In the genomic region with DNA sequence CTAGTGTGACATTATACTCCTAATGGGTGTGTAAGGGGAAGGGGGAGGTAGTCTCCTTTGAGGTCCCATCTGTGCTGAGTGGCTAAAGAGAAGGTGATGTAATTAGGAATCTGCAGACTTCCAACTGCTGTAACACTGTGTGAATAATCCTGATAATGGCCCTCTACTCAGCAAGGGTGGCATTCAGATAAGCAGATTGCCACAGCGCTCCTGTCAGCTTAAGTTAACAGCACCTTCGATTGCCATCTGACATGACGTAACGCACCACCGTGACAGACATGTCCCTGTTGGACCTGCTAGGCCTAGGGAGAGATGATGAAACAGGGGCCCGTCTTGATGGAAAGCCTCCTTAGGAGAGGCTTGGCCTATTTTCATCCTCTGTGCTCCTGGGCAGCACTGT, we compare ENCODE assay signal across 16 mouse cellular contexts. TPM values are rescaled to one million over a fixed set of nuclear protein-coding genes. Genes with fewer than 3 reads are reported as not detected.
DNase-seq lines count a peak whose midpoint lies in the region; ATAC-seq lines count a peak whose summit lies in the region.
"Had no signal": no experiment of that assay in that cellular context is flagged by ENCODE, and none has a peak within 500 bp of the region (broad histone marks: within the 10 kb centered on the region; RNA-seq: fewer than 3 reads in every experiment).

No protein-coding gene starts in this region.

- 0 out of 2 replicates have a peak overlapping the region, but pooled peaks have one; percentile 15 for H3K9ac ChIP-seq in hindbrain, embryonic 13.5 days
- H3K9ac ChIP-seq in hindbrain, embryonic 16.5 days (ENCODE audit: low read depth, low read length), result no peak overlapping the region
- peak overlapping the region; percentile 52; the same call in 1 of the 2 replicates for H3K9ac ChIP-seq in liver, embryonic 12.5 days
- H3K9ac ChIP-seq in stomach, embryonic 14.5 days (replicated peaks; ENCODE audit: low read depth, low read length), result no peak overlapping the region

- H3K4me1 ChIP-seq in hindbrain, embryonic 13.5 days (replicated peaks), result peaks cover 12% of the 10 kb centered on the region
- H3K4me1 ChIP-seq in hindbrain, embryonic 16.5 days (ENCODE audit: control insufficient read depth, insufficient read depth, low read depth, low read length), result peaks cover 7% of the 10 kb centered on the region
- peaks cover 52% of the 10 kb centered on the region for H3K4me1 ChIP-seq in liver, embryonic 12.5 days
- H3K4me1 ChIP-seq in stomach, embryonic 14.5 days (ENCODE audit: control insufficient read depth, insufficient read depth, low read length), result peaks cover 6% of the 10 kb centered on the region; the same call in 1 of the 2 replicates

- ATAC-seq in hindbrain, embryonic 13.5 days (ENCODE audit: low FRiP score), result no peak
- ATAC-seq in hindbrain, embryonic 16.5 days, result no peak
- peak; percentile 94 for ATAC-seq in liver, embryonic 12.5 days
- ATAC-seq in stomach, embryonic 14.5 days (ENCODE audit: insufficient number of reproducible peaks, insufficient read depth, low FRiP score, low read depth), result peak; percentile 39; the same call in 1 of the 2 replicates

- no peaks in the 10 kb centered on the region for H3K36me3 ChIP-seq in hindbrain, embryonic 13.5 days
- H3K36me3 ChIP-seq in hindbrain, embryonic 16.5 days (ENCODE audit: control insufficient read depth, insufficient read depth, low read length), result no peaks in the 10 kb centered on the region
- H3K36me3 ChIP-seq in liver, embryonic 12.5 days, result no peaks in the 10 kb centered on the region
- H3K36me3 ChIP-seq in stomach, embryonic 14.5 days (ENCODE audit: control insufficient read depth, insufficient read depth, low read length), result no peaks in the 10 kb centered on the region
- H3K36me3 ChIP-seq: limb, embryonic 10.5 days had no signal

- no peak overlapping the region for H3K27ac ChIP-seq in hindbrain, embryonic 13.5 days
- H3K27ac ChIP-seq in hindbrain, embryonic 16.5 days (ENCODE audit: low read depth, low read length), result no peak overlapping the region
- peak overlapping the region; percentile 49 for H3K27ac ChIP-seq in liver, embryonic 12.5 days
- H3K27ac ChIP-seq in stomach, embryonic 14.5 days (ENCODE audit: low read length), result no peak overlapping the region
- H3K27ac ChIP-seq: limb, embryonic 10.5 days had no signal

- no peak overlapping the region for H3K4me2 ChIP-seq in hindbrain, embryonic 13.5 days
- H3K4me2 ChIP-seq in hindbrain, embryonic 16.5 days (ENCODE audit: low read length), result no peak overlapping the region
- peak overlapping the region; percentile 35 for H3K4me2 ChIP-seq in liver, embryonic 12.5 days
- H3K4me2 ChIP-seq in stomach, embryonic 14.5 days (replicated peaks; ENCODE audit: low read depth, low read length), result no peak overlapping the region

- peaks cover 13% of the 10 kb centered on the region; the same call in 1 of the 2 replicates for H3K27me3 ChIP-seq in hindbrain, embryonic 13.5 days
- no peaks in the 10 kb centered on the region for H3K27me3 ChIP-seq in hindbrain, embryonic 16.5 days (replicated peaks; ENCODE audit: control insufficient read depth, insufficient read depth, low read length)
- H3K27me3 ChIP-seq in liver, embryonic 12.5 days (replicated peaks), result peaks cover 52% of the 10 kb centered on the region
- no peaks in the 10 kb centered on the region for H3K27me3 ChIP-seq in stomach, embryonic 14.5 days (ENCODE audit: control insufficient read depth, insufficient read depth, low read length)

- no peak overlapping the region for H3K4me3 ChIP-seq in hindbrain, embryonic 13.5 days
- H3K4me3 ChIP-seq in hindbrain, embryonic 16.5 days (ENCODE audit: low read length), result no peak overlapping the region
- H3K4me3 ChIP-seq in liver, embryonic 12.5 days, result no peak overlapping the region
- no peak overlapping the region for H3K4me3 ChIP-seq in stomach, embryonic 14.5 days (ENCODE audit: low read depth, low read length)
- H3K4me3 ChIP-seq: limb, embryonic 10.5 days; megakaryocyte, embryonic 14.5 days; myocyte had no signal

- no peaks in the 10 kb centered on the region for H3K9me3 ChIP-seq in hindbrain, embryonic 13.5 days
- H3K9me3 ChIP-seq in hindbrain, embryonic 16.5 days (ENCODE audit: control insufficient read depth, low read length), result no peaks in the 10 kb centered on the region
- H3K9me3 ChIP-seq in liver, embryonic 12.5 days (replicated peaks), result no peaks in the 10 kb centered on the region
- H3K9me3 ChIP-seq in stomach, embryonic 14.5 days (ENCODE audit: control insufficient read depth, low read depth, low read length), result no peaks in the 10 kb centered on the region
- H3K9me3 ChIP-seq: limb, embryonic 10.5 days had no signal

- intact Hi-C loops in left cerebral cortex, postnatal 4 days (cut with DNase I), result no loop called here

- 91% methylated on average over 6 of the region's 6 CpGs for WGBS in hindbrain, embryonic 13.5 days
- 80% methylated on average over 6 of the region's 6 CpGs for WGBS in hindbrain, embryonic 16.5 days
- WGBS in liver, embryonic 12.5 days (ENCODE audit: insufficient replicate concordance), result 22% methylated on average over 6 of the region's 6 CpGs
- 89% methylated on average over 6 of the region's 6 CpGs for WGBS in stomach, embryonic 14.5 days

- DNase-seq in c-Kit-positive CD71-positive TER-119-negative erythroid progenitor cells, embryonic 14.5 days (ENCODE audit: low read depth), result peak; percentile 85
- no peak for DNase-seq in thymus, postnatal 14 days
- DNase-seq in left cerebral cortex, postnatal 4 days, result no peak
- no peak for DNase-seq in right cerebral cortex, postnatal 10 days (ENCODE audit: low spot score in 2 of 2)
- DNase-seq: cerebellum, adult 8-10 months; heart, adult 18-20 months; heart, postnatal 4 days; kidney, adult 18-20 months; layer of hippocampus, adult 9-11 months had no signal

RNA-seq across cellular contexts. Expression of a gene that starts 43.6 kb away (rescaled TPM):
- 131 and 137 TPM in 2 replicates for polyA plus RNA-seq in hindbrain, embryonic 13.5 days (2015; fragmentation: Nextera tagmentation; extraction: Ambion mirVana)
- polyA plus RNA-seq in hindbrain, embryonic 16.5 days (2015; fragmentation: Nextera tagmentation; extraction: Ambion mirVana), result 151 and 154 TPM in 2 replicates
- 4.0 and 5.2 TPM in 2 replicates for polyA plus RNA-seq in liver, embryonic 12.5 days (2016; fragmentation: Nextera tagmentation; extraction: Ambion mirVana)
- polyA plus RNA-seq in stomach, embryonic 14.5 days (2014; fragmentation: Nextera tagmentation; extraction: Ambion mirVana), result 37.1 and 38.0 TPM in 2 replicates
- total RNA-seq in left cerebral cortex, postnatal 4 days (2021), result 100 to 1,000 TPM; 331 to 352 TPM

Comparison
In these comparisons a context has a peak if more than half of its experiments do, and no peak if none do; other contexts are left out.
1. H3K9ac ChIP-seq: peak in hindbrain, embryonic 13.5 days (single experiment) and liver, embryonic 12.5 days (single experiment); none in hindbrain, embryonic 16.5 days (single experiment) and stomach, embryonic 14.5 days (single experiment).
2. ATAC-seq: peak in liver, embryonic 12.5 days (single experiment) and stomach, embryonic 14.5 days (single experiment); none in hindbrain, embryonic 13.5 days (single experiment) and hindbrain, embryonic 16.5 days (single experiment).